Mouse (Mus musculus): ENCODE data around the gene Stn1. TPM values are rescaled to one million over a fixed set of nuclear protein-coding genes. Genes with fewer than 3 reads are reported as not detected.

Stn1 gene
- total RNA-seq, 2 experiments from 2014 or later = 23.0 to 27.5 TPM

GRCm38 (mm10) chr19:47454167-47455000 is 82.9 kb downstream of the Stn1 start:
- peak overlapping the region; percentile 33 for H3K27ac ChIP-seq
- no peak overlapping the region for H3K4me3 ChIP-seq
- DNase-seq (ENCODE audit: extremely low spot score in 1 of 2, low spot score in 2 of 2) = peak in 1 of 2 experiments; percentile 33
- TF ChIP-seq CTCF (IDR thresholded peaks at IDR 0.05) = no peak
- intact Hi-C loops (cut with DNase I) = no loop called here

GRCm38 (mm10) chr19:47453352-47453751 is 84.0 kb downstream of the Stn1 start:
- TF ChIP-seq CTCF (IDR thresholded peaks at IDR 0.05) = no peak
- no peak overlapping the region for H3K27ac ChIP-seq
- no peak overlapping the region for H3K4me3 ChIP-seq
- no peak for DNase-seq (ENCODE audit: extremely low spot score in 1 of 2, low spot score in 2 of 2)
- intact Hi-C loops (cut with DNase I) = no loop called here

DNA sequence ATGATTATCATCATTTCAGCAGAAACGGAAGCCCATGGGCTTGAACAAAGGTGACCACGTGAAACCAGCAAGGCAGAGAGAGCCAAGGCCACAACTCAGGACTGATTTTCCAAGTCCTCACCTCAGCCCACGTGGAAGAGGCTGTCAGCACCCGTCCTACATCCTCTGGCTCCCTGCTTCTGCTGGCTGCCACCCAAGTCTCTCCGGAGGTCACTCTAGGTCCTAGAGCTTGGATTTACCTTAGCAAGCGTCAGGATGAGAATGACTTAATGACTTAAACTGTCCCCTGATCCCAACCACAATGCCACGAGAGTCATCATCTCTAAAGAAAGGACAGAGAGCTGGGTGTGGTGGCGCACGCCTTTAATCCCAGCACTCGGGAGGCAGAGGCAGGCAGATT is 84.6 kb downstream of the Stn1 start:
- Histone ChIP-seq H3K27ac (no peak overlapping the region), H3K4me3 (no peak overlapping the region)
- no peak for TF ChIP-seq CTCF (IDR thresholded peaks at IDR 0.05)
- intact Hi-C loops (cut with DNase I) = no loop called here
- no peak for DNase-seq (ENCODE audit: extremely low spot score in 1 of 2, low spot score in 2 of 2)

- TF ChIP-seq CTCF (IDR thresholded peaks at IDR 0.05) = no peak
- intact Hi-C loops (cut with DNase I) = no loop called here
- Histone ChIP-seq H3K4me3 (no peak overlapping the region), H3K27ac (no peak overlapping the region)
- no peak for DNase-seq (ENCODE audit: extremely low spot score in 1 of 2, low spot score in 2 of 2)
Observed at GRCm38 (mm10) chr19:47452211-47452610, 85.1 kb downstream of the Stn1 start.

DNA sequence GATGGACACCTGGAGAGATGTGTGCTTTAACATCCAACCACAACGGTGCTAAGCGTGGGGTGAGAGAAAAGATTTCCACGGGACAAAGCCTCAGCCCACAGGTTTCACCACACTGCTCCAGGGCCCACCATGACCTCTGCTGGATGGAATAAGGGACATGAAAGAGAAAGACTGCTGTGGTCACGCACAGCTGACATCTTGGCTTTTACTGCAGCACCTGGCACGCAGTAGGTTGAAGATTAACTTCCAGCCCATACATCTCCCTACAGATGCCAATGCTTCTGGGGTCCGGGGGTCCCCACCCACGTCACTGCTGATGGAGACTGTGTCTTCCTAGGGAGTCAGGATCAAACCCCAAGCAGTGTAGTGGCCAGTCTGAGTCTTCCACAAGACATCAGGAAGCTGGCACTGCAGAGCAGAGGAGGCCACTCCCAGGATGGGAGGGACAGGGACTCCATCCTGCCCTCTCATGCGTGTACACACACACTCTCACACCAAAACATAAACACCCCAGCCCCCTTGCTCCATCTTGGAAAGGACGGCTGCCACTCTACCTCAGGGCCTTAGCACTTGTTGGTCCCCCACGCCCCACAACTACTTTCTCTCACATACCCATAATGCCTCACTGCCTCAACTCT is 85.7 kb downstream of the Stn1 start:
- DNase-seq (ENCODE audit: extremely low spot score in 1 of 2, low spot score in 2 of 2) = no peak
- intact Hi-C loops (cut with DNase I) = no loop called here
- H3K27ac ChIP-seq = no peak overlapping the region
- TF ChIP-seq CTCF (IDR thresholded peaks at IDR 0.05) = no peak
- H3K4me3 ChIP-seq = no peak overlapping the region

Other genes with a start within 250 kb of the Stn1 start
- gene Sh3pxd2a, start 73.1 kb downstream of the Stn1 start, total RNA-seq (2021) = 10 to 100 TPM; 30.2 to 36.8 TPM
- 10 to 100 TPM; 51.3 to 55.7 TPM for gene Slk, start 42.2 kb upstream of the Stn1 start, total RNA-seq (2021)
- under 1 TPM; 0.20 to 0.35 TPM for gene Col17a1, start 154.6 kb upstream of the Stn1 start, total RNA-seq (2021)
- gene Sfr1, start 194.2 kb upstream of the Stn1 start, total RNA-seq (2021) = 10 to 100 TPM; 87.4 to 88.6 TPM